ENCODE assay signal across 8 mouse cellular contexts in the genomic region with DNA sequence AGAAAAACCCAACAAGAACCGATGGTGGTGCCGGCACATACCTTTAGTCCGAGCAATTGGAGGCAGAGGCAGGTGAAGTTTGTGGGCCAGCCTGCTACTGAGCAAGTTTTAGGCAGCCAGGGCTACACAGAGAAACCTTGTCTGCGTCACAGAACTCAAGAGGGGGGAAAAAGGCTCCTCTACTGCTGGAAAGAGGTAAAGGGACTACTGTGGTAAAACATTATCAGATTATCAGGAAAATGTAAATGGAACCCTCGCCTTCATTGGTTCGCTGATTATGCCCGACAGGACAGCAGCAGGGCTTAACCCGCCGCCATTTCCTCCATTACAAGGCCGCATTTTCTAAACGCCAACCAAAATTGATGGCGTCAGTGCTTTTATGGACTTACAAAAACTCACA. TPM values are rescaled to one million over a fixed set of nuclear protein-coding genes. Genes with fewer than 3 reads are reported as not detected.
DNase-seq lines count a peak whose midpoint lies in the region; ATAC-seq and TF ChIP-seq lines count a peak whose summit lies in the region.

No protein-coding gene starts in this region.

- peak overlapping the region; percentile 79 for H3K27ac ChIP-seq in kidney, postnatal 0 days

- no peak for ATAC-seq in kidney, postnatal 0 days (replicated peaks; ENCODE audit: low FRiP score, low read depth)
- peak; percentile 73 for ATAC-seq in megakaryocyte progenitor cell, adult 5-6 weeks (replicated peaks; ENCODE audit: poor library complexity)

- TF ChIP-seq CTCF in kidney, postnatal 0 days (IDR thresholded peaks at IDR 0.05; ENCODE audit: low read depth): no peak

- H3K4me1 ChIP-seq in kidney, postnatal 0 days (replicated peaks; ENCODE audit: insufficient read depth, low read length): no peaks in the 10 kb centered on the region

- peak overlapping the region; percentile 38 for H3K4me3 ChIP-seq in kidney, postnatal 0 days (replicated peaks; ENCODE audit: low read depth, low read length)

- H3K27me3 ChIP-seq in kidney, postnatal 0 days (ENCODE audit: insufficient read depth, low read length): no peaks in the 10 kb centered on the region
- no peaks in the 10 kb centered on the region for H3K27me3 ChIP-seq in splenic B cell, adult 2 months (ENCODE audit: control insufficient read depth, insufficient read depth, low read length, poor library complexity, severe bottlenecking)

- no peaks in the 10 kb centered on the region for H3K36me3 ChIP-seq in kidney, postnatal 0 days (ENCODE audit: insufficient read depth, low read length)
- no peaks in the 10 kb centered on the region for H3K36me3 ChIP-seq in splenic B cell, adult 2 months (ENCODE audit: control insufficient read depth, insufficient read depth, low read length, poor library complexity, severe bottlenecking)

- peak overlapping the region; percentile 46; the same call in 1 of the 2 replicates for H3K9ac ChIP-seq in kidney, postnatal 0 days (ENCODE audit: low read depth, low read length)

- no peaks in the 10 kb centered on the region for H3K9me3 ChIP-seq in kidney, postnatal 0 days (replicated peaks; ENCODE audit: low read length)

- peak; percentile 3 for DNase-seq in layer of hippocampus, adult 9-11 months
- no peak for DNase-seq in layer of hippocampus, postnatal 36 days
- DNase-seq in c-Kit-positive CD71-positive TER-119-negative erythroid progenitor cells, embryonic 14.5 days (ENCODE audit: low read depth): peak; percentile 23
- peak; percentile 24 for DNase-seq in heart, adult 8-10 months (ENCODE audit: low spot score)
- DNase-seq in kidney, postnatal 0 days (ENCODE audit: low spot score): peak; percentile 36
- peak; percentile 56 for DNase-seq in splenic B cell, adult 2 months (ENCODE audit: low read depth, low spot score)
- no peak for DNase-seq in gastrocnemius, postnatal 14 days

- H3K4me2 ChIP-seq in kidney, postnatal 0 days (ENCODE audit: low read length): peak overlapping the region; percentile 23; the same call in 1 of the 2 replicates

- intact Hi-C loops in gastrocnemius, postnatal 14 days (cut with DNase I; ENCODE audit: low total_unique reads): no loop called here

- 13% methylated on average over 3 of the region's 12 CpGs for WGBS in kidney, postnatal 0 days

RNA-seq across cellular contexts. Expression of gene Ddx3y, which starts 0.7 kb away (rescaled TPM):
- 10 to 100 TPM in 1 of 2 experiments, not detected in 1; 46.5 TPM for total RNA-seq in layer of hippocampus, postnatal 36 days (2021)
- total RNA-seq in heart, adult 8-10 months (2022): 10 to 100 TPM in 2 of 4 experiments, under 1 TPM in 2; 0.12 to 69.5 (median 30.5) TPM
- 33.7 and 36.9 TPM in 2 replicates for polyA plus RNA-seq in kidney, postnatal 0 days (2015; fragmentation: Nextera tagmentation; extraction: Ambion mirVana)
- total RNA-seq in megakaryocyte progenitor cell, adult 5-6 weeks (2015): 35.9 and 40.2 TPM in 2 replicates
- 54.0 and 64.3 TPM in 2 replicates for total RNA-seq in megakaryocyte progenitor cell, adult 5-6 weeks (2017)
- total RNA-seq in gastrocnemius, postnatal 14 days (2021): 10 to 100 TPM in 1 of 2 experiments, not detected in 1; 57.5 TPM

RNA-seq across cellular contexts. Expression of gene Uty, which starts 40.2 kb away (rescaled TPM):
- 10 to 100 TPM in 1 of 2 experiments, not detected in 1; 31.2 TPM for total RNA-seq in layer of hippocampus, postnatal 36 days (2021)
- 10 to 100 TPM in 2 of 4 experiments, not detected in 2; 17.7 to 22.4 TPM for total RNA-seq in heart, adult 8-10 months (2022)
- polyA plus RNA-seq in kidney, postnatal 0 days (2015; fragmentation: Nextera tagmentation; extraction: Ambion mirVana): 15.4 and 17.3 TPM in 2 replicates
- 25.6 and 33.0 TPM in 2 replicates for total RNA-seq in megakaryocyte progenitor cell, adult 5-6 weeks (2015)
- total RNA-seq in megakaryocyte progenitor cell, adult 5-6 weeks (2017): 23.7 and 36.5 TPM in 2 replicates
- 10 to 100 TPM in 1 of 2 experiments, not detected in 1; 17.4 TPM for total RNA-seq in gastrocnemius, postnatal 14 days (2021)

Comparison
In these comparisons a context has a peak if more than half of its experiments do, and no peak if none do; other contexts are left out.
1. DNase-seq: peak in layer of hippocampus, adult 9-11 months (single experiment), c-Kit-positive CD71-positive TER-119-negative erythroid progenitor cells, embryonic 14.5 days (single experiment), heart, adult 8-10 months (single experiment), kidney, postnatal 0 days (single experiment) and splenic B cell, adult 2 months (single experiment); none in layer of hippocampus, postnatal 36 days (0 of 2) and gastrocnemius, postnatal 14 days (single experiment).